Mouse (Mus musculus) brain, embryonic 14.5 days (tissue): Measurements from ENCODE around the gene Ccdc9b.

Experiments
- CTCF ChIP-seq: fragments of 200-500 bp; IDR thresholded peaks from 2 replicates; pipeline ENCODE4 v1.5.1; 2012; ENCODE audit warnings: inconsistent platforms, mild to moderate bottlenecking, moderate library complexity, borderline replicate concordance; ENCODE audit not compliant: insufficient read depth, insufficient read length; ENCODE audit errors: extremely low read depth
- POLR2A ChIP-seq: fragments of 200-500 bp; IDR thresholded peaks from 2 replicates; pipeline ENCODE4 v1.6.1; 2012; ENCODE audit warnings: mild to moderate bottlenecking, inconsistent platforms, borderline replicate concordance; ENCODE audit not compliant: poor library complexity, insufficient read depth, insufficient read length, severe bottlenecking; ENCODE audit errors: extremely low read depth

- TF ChIP-seq CTCF (no peak), POLR2A (no peak)
Measured at GRCm38 (mm10) chr2:118751896-118752791, 10.3 kb downstream of the Ccdc9b start.
